Mouse (Mus musculus) lung, postnatal 0 days (tissue): ENCODE results near the gene Cadps.

ENCODE experiments used
- CTCF ChIP-seq: IDR thresholded peaks from 2 replicates; pipeline ENCODE4 v1.5.1; 2016; ENCODE audit warnings: antibody characterized with exemption, mild to moderate bottlenecking
- EP300 ChIP-seq: IDR thresholded peaks from 2 replicates; pipeline ENCODE4 v1.6.1; 2016; ENCODE audit warnings: antibody characterized with exemption, mild to moderate bottlenecking, control low read depth

GRCm38 (mm10) chr14:12337421-12337997, 485.4 kb downstream of the Cadps start:
- TF ChIP-seq CTCF (no peak), EP300 (no peak)
